Mouse (Mus musculus) testis, postnatal 14 days (tissue): ENCODE measurements at regions not wholly inside any gene's neighbourhood (a gene's known extent, or its start where the extent isn't known, plus 50 kb on each side); places are given as distances from the start of the nearest gene placed in this dataset.

Experiments
- DNase-seq: peaks from one replicate; pipeline ENCODE4 v3.0.0; 2021; ENCODE audit warnings: low spot score

DNA sequence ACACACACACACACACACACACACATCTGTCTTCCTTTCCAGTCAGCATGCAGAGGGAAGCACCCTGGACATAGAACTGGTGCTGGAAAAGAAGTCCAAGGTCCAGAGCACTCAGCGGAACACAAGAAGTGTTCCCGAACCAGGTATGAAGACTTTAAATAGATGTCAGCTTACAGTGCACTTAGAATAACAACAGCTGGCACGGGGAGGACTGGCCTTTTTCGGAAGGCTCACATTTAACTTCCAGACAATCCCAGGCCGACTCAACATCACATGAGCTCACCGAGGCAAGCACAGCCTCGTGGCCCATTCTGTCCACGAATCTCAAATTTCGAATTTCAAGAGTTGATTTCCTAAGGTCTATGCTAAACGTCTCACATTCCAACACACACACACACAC lies 70.9 kb upstream of the Slc25a33 start:
- no peak for DNase-seq

DNA sequence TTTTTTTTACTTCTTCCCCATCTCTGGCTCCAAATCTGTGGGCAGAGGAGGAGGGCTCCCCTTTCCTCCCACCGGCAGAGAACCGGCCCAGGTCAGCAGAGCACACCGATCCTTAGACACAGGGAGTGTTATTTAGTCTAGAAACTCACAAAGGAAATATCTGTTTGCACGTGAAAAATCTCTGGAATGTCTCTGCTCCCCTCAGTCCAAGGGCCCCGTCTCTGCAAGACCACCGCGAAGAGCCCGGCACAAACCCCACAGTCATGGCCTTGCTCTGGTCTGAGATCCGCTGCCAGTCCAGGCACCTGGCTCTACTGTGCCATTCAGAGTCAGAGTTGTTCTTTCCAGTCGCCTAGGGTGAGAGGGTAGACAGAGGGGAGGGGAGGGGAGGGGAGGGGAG lies 69.7 kb upstream of the Slc25a33 start:
- no peak for DNase-seq

DNA sequence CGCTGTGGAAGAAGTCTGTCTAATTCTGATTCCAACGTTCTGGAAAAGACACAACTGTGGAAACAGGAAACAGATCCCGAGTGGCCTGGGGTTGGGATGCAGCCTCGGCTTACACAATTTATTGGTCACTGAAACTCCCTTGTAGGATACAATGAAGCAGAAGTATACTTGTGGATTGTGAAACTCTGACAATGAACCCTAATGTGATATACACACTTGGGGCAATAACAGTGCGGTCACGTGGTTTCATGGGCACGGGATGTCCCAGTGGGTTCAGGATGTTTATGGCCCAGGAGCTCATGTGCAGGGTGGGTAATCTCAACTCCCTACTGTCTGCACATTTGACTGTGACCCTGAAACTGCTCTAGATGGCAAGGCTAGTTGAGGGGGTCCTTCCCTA lies 68.8 kb upstream of the Slc25a33 start:
- no peak for DNase-seq

DNA sequence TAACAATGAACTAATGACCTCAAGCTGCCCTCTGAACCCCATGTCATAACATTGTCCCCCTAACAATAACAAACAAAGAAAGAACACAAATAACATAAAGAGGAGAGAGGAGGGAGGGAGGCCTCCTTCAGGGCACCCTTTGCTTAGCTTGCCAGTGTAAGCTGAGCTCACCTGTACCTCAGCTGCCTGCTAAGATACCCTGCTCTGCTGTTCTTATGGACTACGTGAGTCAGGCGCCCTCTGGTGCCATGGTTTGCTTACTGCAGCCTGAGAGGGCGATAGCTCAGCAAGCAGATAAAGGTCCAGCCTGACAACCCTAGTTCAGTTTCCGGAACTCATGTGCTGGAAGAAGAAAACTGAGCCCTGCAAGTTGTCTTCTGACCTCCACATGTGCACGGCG lies 67.8 kb upstream of the Slc25a33 start:
- peak; percentile 54 for DNase-seq

DNA sequence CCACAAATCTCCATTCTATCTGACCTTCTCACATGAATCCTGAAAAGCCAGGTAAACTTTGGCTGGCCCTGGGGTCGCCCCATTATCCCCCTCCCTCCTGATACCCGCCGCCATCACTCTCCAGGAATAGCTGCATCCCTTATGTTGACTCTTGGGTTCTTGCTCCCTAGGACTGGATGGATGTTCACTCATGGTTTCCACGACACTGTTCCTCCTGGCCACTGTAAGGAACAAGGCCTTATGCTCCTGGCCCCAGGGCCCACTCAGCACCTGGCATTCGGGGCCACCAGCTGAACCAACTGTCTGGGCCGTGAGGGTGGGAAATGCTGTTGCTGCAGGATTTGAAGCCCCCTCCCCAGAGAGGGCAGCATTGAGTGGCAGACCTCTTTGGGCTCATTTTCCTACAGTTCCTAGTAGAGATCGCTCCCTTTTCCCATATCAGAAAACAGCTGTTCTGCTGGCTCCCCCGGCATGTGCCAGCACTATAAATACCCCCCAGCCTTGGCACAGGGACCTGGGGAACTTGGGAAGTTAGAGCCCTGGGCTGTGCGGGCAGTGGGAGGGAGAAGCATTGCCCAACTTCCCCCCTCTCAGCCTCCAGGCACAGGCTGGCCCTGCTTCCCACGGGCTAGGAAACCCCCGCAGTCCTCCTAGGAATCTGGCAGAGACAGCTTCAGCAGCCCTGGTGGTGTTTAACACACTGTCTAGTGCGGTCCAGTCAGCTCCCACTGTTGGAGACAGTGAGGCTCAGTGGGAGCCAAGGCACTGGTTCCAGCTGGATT lies 66.6 kb upstream of the Slc25a33 start:
- DNase-seq = peak; percentile 57

DNA sequence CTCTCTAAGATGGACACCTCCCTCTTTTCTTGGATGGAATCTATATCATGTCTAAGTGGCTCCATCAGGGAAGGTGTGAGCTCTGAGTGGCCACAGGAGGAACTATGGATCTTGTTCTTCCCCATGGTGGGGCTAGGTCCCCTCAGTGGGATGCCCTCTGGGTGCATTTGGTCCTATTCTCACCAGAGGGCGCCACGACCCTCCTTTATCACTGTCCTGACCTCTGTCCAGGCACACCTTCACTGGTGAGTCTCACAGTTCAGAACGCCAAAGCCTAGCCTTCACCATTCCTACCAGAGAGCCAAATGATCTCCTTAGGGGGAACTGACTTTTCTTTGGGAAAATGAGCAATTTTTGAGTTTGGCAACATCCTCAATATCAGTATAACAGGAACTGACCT lies 64.6 kb upstream of the Slc25a33 start:
- DNase-seq = no peak

DNA sequence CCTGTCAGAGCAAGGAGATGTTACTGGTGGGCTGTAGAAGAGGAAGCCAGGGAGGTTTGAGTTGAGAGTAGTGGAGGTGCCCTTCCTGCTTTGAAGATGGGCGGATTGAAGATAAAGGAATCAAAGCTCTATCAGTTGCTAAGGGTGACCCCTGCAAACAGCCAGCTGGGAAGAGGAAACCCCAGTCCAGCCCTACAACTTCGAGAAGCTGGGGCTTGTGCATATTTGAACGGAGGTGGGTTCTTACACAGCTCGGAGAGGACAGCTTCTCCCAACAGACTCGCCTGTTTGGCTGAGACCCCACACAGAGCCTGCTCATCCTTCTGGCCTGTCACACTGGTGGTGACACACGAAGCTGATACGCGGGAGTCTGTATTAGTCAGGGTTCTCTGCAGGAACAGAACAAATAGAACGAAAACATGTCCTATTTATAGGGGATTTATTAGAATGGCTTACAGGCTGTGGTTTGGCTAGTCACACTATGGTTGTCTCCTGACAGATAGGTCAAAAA lies 60.6 kb upstream of the Slc25a33 start:
- no peak for DNase-seq

DNA sequence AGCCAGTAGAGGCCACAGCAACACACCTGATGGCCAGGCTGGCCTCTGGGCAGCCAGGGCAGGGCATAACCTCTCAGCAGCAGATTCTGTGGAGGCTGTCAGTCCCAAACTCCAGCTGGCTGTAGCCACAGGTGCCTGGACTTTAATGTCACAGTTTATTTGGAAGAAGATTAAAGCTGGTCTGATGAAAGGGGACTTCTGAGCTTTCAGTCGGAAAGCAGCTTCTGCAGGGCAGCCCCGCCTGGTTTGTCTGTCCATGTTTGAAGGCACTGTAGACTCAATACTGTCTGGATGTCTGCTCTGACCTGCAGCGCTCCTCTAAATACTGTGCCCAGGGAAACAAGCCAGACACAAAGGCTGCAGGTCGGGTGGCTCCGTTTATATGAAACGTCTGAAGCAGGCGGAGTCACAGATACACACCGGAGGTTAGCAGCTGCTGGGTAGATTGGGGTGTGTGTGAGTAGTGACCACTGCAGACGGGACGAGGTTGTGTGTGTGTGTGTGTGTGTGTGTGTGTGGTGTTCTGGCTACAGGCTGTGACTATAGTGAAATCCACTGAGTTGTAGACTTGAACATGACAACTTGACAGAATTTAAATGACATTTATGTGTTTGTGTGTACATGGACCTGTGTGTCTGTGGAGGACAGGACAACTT lies 58.5 kb upstream of the Slc25a33 start:
- no peak for DNase-seq

DNA sequence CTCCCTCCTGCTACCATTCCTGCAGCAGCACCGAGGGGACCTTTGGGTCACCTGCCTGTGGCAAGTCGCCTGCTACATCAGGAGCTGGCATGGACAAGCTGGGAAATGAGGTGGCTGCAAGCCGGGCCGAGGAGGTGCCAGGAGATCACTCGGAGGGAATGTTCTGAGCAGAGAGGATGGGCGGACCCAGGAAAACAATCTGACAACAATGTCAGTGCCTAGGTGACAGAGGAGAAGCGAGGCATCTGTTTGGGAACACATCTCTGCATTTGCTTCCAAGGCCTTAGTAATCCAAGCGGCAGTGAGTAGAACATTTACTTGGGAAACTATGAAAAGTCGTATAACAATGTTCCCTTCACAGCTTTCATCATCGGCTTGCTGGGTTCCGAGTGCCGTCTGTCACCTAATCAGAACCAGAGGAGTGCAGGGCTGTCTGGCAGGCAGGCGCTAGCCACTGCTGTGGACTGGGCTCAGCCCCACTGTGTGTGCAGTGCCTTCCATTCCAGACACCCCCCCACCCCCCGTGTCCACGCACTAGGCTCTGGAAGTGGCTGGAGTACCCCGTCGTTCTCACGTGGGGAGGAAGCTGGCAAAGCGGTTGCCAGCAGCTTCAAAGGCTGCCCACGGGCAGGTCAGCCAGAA lies 56.6 kb upstream of the Slc25a33 start:
- no peak for DNase-seq

DNA sequence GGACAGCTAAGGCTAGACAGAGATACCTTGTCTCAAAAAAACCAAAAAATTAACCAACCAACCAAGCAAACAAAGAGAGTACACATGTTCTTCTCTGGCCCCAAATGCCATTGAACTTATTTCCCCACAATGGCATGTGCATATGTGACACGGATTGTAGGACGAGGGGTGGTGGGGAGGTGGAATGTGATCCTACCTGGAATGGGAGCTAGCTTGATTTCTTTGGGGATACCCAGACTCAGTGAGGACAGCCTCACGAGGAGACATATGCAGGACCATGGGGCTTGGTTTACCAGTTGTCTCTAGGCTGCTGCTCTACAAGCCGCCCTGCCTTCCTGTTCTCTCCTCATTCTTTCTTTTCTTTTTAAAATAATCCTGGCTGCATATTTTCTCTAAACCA lies 55.9 kb upstream of the Slc25a33 start:
- no peak for DNase-seq

DNA sequence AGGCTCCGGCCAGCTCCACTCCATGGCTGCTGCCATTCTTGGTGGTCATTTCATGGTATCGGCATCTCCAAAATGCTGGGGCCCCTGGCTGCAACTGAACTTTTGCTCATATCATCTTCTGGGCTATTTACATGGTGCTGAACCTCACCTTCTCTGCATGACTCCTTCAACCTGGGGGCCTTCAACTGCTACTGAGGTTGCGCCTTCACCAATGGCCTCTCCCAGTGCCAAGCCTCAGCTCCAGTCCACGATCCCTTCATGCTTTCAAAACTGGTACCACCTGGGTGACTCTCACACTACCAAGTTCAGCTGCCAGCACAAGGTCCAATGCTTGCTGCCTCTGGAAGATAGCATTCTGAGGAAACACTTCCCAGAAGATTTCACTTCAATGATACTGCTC lies 53.7 kb upstream of the Slc25a33 start:
- no peak for DNase-seq
